Mouse (Mus musculus) hindbrain, embryonic 11.5 days (tissue): ENCODE data around the gene Kif20b. TPM values are rescaled to one million over a fixed set of nuclear protein-coding genes. Genes with fewer than 3 reads are reported as not detected.

ENCODE experiments used
- ATAC-seq: fragments of 200-750 bp; cut with Nextera tagmentation; 2 replicates; pipeline ENCODE4 v1.8.0; 2017; ENCODE audit warnings: mild to moderate bottlenecking, moderate TSS enrichment, moderate library complexity; ENCODE audit not compliant: low FRiP score
- DNase-seq: peaks from one replicate; pipeline ENCODE4 v3.0.0-alpha.2; 2015; ENCODE audit warnings: low spot score
- H3K27ac ChIP-seq: fragments of 300-500 bp; sonication (generic); 2 replicates; pipeline ENCODE4 v1.5.1; 2014; ENCODE audit warnings: mild to moderate bottlenecking, low read depth, low read length
- H3K27me3 ChIP-seq: fragments of 300-500 bp; sonication (generic); 2 replicates; pipeline ENCODE4 v1.6.1; 2014; ENCODE audit warnings: mild to moderate bottlenecking, low read length, moderate library complexity, mixed read lengths; ENCODE audit not compliant: control insufficient read depth, insufficient read depth
- H3K36me3 ChIP-seq: fragments of 300-500 bp; sonication (generic); 2 replicates; pipeline ENCODE4 v1.6.1; 2014; ENCODE audit warnings: mild to moderate bottlenecking, low read length, moderate library complexity, mixed read lengths; ENCODE audit not compliant: control insufficient read depth, insufficient read depth
- H3K4me1 ChIP-seq: fragments of 300-500 bp; sonication (generic); replicated peaks from 2 replicates; pipeline ENCODE4 v1.6.1; 2014; ENCODE audit warnings: low read length, mixed read lengths; ENCODE audit not compliant: control insufficient read depth, insufficient read depth
- H3K4me2 ChIP-seq: fragments of 300-500 bp; sonication (generic); replicated peaks from 2 replicates; pipeline ENCODE4 v1.6.1; 2014; ENCODE audit warnings: mild to moderate bottlenecking, low read depth, low read length
- H3K4me3 ChIP-seq: fragments of 300-500 bp; sonication (generic); 2 replicates; pipeline ENCODE4 v1.5.1; 2014; ENCODE audit warnings: low read depth, low read length
- H3K9ac ChIP-seq: fragments of 300-500 bp; sonication (generic); 2 replicates; pipeline ENCODE4 v1.6.1; 2014; ENCODE audit warnings: low read depth, low read length
- H3K9me3 ChIP-seq: fragments of 300-500 bp; sonication (generic); 2 replicates; pipeline ENCODE4 v1.6.1; 2016; ENCODE audit warnings: low read length; ENCODE audit not compliant: control insufficient read depth
- WGBS: fragments of 180-500 bp; shearing (Covaris S2); extraction: QIAGEN DNeasy Blood & Tissue Kit; methylation state at CpG from one replicate; pipeline ENCODE4 v1.1.7; 2014; 5-methylcytosine and 5-hydroxymethylcytosine counted together
- polyA plus RNA-seq: library from polyadenylated mRNA; unstranded; fragments of >200 nt; fragmentation: Nextera tagmentation; extraction: Ambion mirVana; gene quantifications from 2 replicates; pipeline ENCODE4 v1.2.1, GENCODE M21; 2014

Gene Kif20b
- 63.0 and 70.6 TPM in 2 replicates for polyA plus RNA-seq

GRCm38 (mm10) chr19:34921652-34922602, at the start of gene Kif20b:
Kif20b (plus strand) TSS chr19:34922361.
- Histone ChIP-seq H3K27me3 (no peaks in the 10 kb centered on the region), H3K27ac (0 out of 2 replicates have a peak within 1 kb of the TSS, but pooled peaks have one; percentile 13), H3K9ac (peak within 1 kb of the TSS; percentile 61), H3K36me3 (no peaks in the 10 kb centered on the region), H3K4me2 (peak within 1 kb of the TSS; percentile 49), H3K4me3 (peak within 1 kb of the TSS; percentile 73), H3K9me3 (no peaks in the 10 kb centered on the region), H3K4me1 (no peaks in the 10 kb centered on the region)
- ATAC-seq (peak; percentile 97), DNase-seq (peak; percentile 96)
- WGBS = under 1% methylated on average over 57 of the region's 57 CpGs

GRCm38 (mm10) chr19:34876676-34877075, 45.5 kb upstream of the Kif20b start:
- no peaks in the 10 kb centered on the region for H3K27me3 ChIP-seq
- no peaks in the 10 kb centered on the region for H3K36me3 ChIP-seq
- no peak overlapping the region for H3K9ac ChIP-seq
- DNase-seq (no peak), ATAC-seq (no peak)
- no peak overlapping the region for H3K27ac ChIP-seq
- 76% methylated on average over 7 of the region's 7 CpGs for WGBS
- H3K9me3 ChIP-seq = no peaks in the 10 kb centered on the region
- H3K4me2 ChIP-seq = no peak overlapping the region
- H3K4me3 ChIP-seq = no peak overlapping the region
- H3K4me1 ChIP-seq = no peaks in the 10 kb centered on the region

- ATAC-seq (peak; percentile 94), DNase-seq (peak; percentile 78)
- H3K4me2 ChIP-seq = peak overlapping the region; percentile 74
- H3K36me3 ChIP-seq = no peaks in the 10 kb centered on the region
- WGBS = under 1% methylated on average over 44 of the region's 45 CpGs
- H3K27me3 ChIP-seq = no peaks in the 10 kb centered on the region
- H3K4me3 ChIP-seq = peak overlapping the region; percentile 78
- peak overlapping the region; percentile 91 for H3K9ac ChIP-seq
- H3K9me3 ChIP-seq = no peaks in the 10 kb centered on the region
- no peaks in the 10 kb centered on the region for H3K4me1 ChIP-seq
- peak overlapping the region; percentile 97 for H3K27ac ChIP-seq
These were observed 44.1 kb upstream of the Kif20b start for GRCm38 (mm10) chr19:34877898-34878602.

- Histone ChIP-seq H3K9me3 (no peaks in the 10 kb centered on the region), H3K4me1 (no peaks in the 10 kb centered on the region), H3K4me3 (peak within 1 kb of the TSS; percentile 78), H3K4me2 (peak within 1 kb of the TSS; percentile 74), H3K36me3 (no peaks in the 10 kb centered on the region), H3K27me3 (no peaks in the 10 kb centered on the region), H3K27ac (peak within 1 kb of the TSS; percentile 97), H3K9ac (peak within 1 kb of the TSS; percentile 91)
- under 1% methylated on average over 67 of the region's 96 CpGs for WGBS
- DNase-seq (peak; percentile 80), ATAC-seq (peak; percentile 81)
These were observed 43.3 kb upstream of the Kif20b start, which contains the start of gene Pank1 for GRCm38 (mm10) chr19:34878603-34879541. Pank1 (minus strand) TSS chr19:34879455.

GRCm38 (mm10) chr19:34879624-34880023, 42.5 kb upstream of the Kif20b start:
- DNase-seq (no peak), ATAC-seq (no peak)
- WGBS = 29% methylated on average over 6 of the region's 6 CpGs
- peak overlapping the region; percentile 74 for H3K4me2 ChIP-seq
- H3K36me3 ChIP-seq = no peaks in the 10 kb centered on the region
- H3K4me1 ChIP-seq = no peaks in the 10 kb centered on the region
- H3K9me3 ChIP-seq = no peaks in the 10 kb centered on the region
- no peaks in the 10 kb centered on the region for H3K27me3 ChIP-seq
- H3K9ac ChIP-seq = peak overlapping the region; percentile 91
- peak overlapping the region; percentile 78 for H3K4me3 ChIP-seq
- no peak overlapping the region for H3K27ac ChIP-seq

GRCm38 (mm10) chr19:34881160-34881559, 41.0 kb upstream of the Kif20b start:
- no peaks in the 10 kb centered on the region for H3K9me3 ChIP-seq
- DNase-seq (no peak), ATAC-seq (no peak)
- H3K4me3 ChIP-seq = no peak overlapping the region
- no peak overlapping the region for H3K27ac ChIP-seq
- no peaks in the 10 kb centered on the region for H3K36me3 ChIP-seq
- 85% methylated on average over 5 of the region's 5 CpGs for WGBS
- no peak overlapping the region for H3K9ac ChIP-seq
- no peaks in the 10 kb centered on the region for H3K27me3 ChIP-seq
- no peaks in the 10 kb centered on the region for H3K4me1 ChIP-seq
- no peak overlapping the region for H3K4me2 ChIP-seq

GRCm38 (mm10) chr19:34882443-34882842, 39.7 kb upstream of the Kif20b start:
- H3K4me2 ChIP-seq = no peak overlapping the region
- no peak overlapping the region for H3K9ac ChIP-seq
- H3K36me3 ChIP-seq = no peaks in the 10 kb centered on the region
- no peak overlapping the region for H3K4me3 ChIP-seq
- no peaks in the 10 kb centered on the region for H3K4me1 ChIP-seq
- WGBS = 84% methylated on average over 2 of the region's 2 CpGs
- no peak for DNase-seq
- H3K9me3 ChIP-seq = no peaks in the 10 kb centered on the region
- H3K27me3 ChIP-seq = no peaks in the 10 kb centered on the region
- ATAC-seq = no peak
- H3K27ac ChIP-seq = no peak overlapping the region
